Mouse (Mus musculus): ENCODE data around the gene Dgke. TPM values are rescaled to one million over a fixed set of nuclear protein-coding genes. Genes with fewer than 3 reads are reported as not detected.

Gene Dgke
- polyA plus RNA-seq, 1 experiment from 2014 or later = 9.5 TPM

Other genes with a start within 250 kb of the Dgke start
- gene Akap1, start 202.3 kb downstream of the Dgke start, polyA plus RNA-seq (2016; fragmentation: Nextera tagmentation; extraction: Ambion mirVana) = 20.3 and 23.7 TPM in 2 replicates
- gene Scpep1, start 111.4 kb downstream of the Dgke start, polyA plus RNA-seq (2016; fragmentation: Nextera tagmentation; extraction: Ambion mirVana) = 45.5 and 47.9 TPM in 2 replicates
- not detected in 2 replicates for gene Elobl, start 99.9 kb downstream of the Dgke start, polyA plus RNA-seq (2016; fragmentation: Nextera tagmentation; extraction: Ambion mirVana)
- gene Coil, start 96.6 kb downstream of the Dgke start, polyA plus RNA-seq (2016; fragmentation: Nextera tagmentation; extraction: Ambion mirVana) = 32.9 and 34.2 TPM in 2 replicates
- 3.1 and 3.6 TPM in 2 replicates for gene Trim25, start 67.5 kb downstream of the Dgke start, polyA plus RNA-seq (2016; fragmentation: Nextera tagmentation; extraction: Ambion mirVana)
- gene Gm525, start 7.0 kb upstream of the Dgke start, polyA plus RNA-seq (2016; fragmentation: Nextera tagmentation; extraction: Ambion mirVana) = not detected in 2 replicates
- gene Nog, start 235.5 kb upstream of the Dgke start, polyA plus RNA-seq (2016; fragmentation: Nextera tagmentation; extraction: Ambion mirVana) = 6.0 and 6.3 TPM in 2 replicates